Mouse (Mus musculus) layer of hippocampus, adult 2 months (tissue): ENCODE measurements at regions not wholly inside any gene's neighbourhood (a gene's known extent, or its start where the extent isn't known, plus 50 kb on each side); places are given as distances from the start of the nearest gene placed in this dataset.

Experiments used
- DNase-seq, 2 experiments: peaks; one replicate each; pipeline ENCODE4 v3.0.0; 2022; ENCODE audit warnings: low spot score in 2 of 2
- H3K27ac ChIP-seq: fragments of 200-600 bp; 2 replicates; pipeline ENCODE4 v1.8.1; 2022
- H3K4me3 ChIP-seq: fragments of 200-600 bp; 2 replicates; pipeline ENCODE4 v1.8.1; 2022; ENCODE audit warnings: mild to moderate bottlenecking
- CTCF ChIP-seq: fragments of 200-600 bp; conservative IDR thresholded peaks from 2 replicates; pipeline ENCODE4 v1.8.1; 2022; ENCODE audit warnings: antibody characterized with exemption, mild to moderate bottlenecking, moderate library complexity

DNA sequence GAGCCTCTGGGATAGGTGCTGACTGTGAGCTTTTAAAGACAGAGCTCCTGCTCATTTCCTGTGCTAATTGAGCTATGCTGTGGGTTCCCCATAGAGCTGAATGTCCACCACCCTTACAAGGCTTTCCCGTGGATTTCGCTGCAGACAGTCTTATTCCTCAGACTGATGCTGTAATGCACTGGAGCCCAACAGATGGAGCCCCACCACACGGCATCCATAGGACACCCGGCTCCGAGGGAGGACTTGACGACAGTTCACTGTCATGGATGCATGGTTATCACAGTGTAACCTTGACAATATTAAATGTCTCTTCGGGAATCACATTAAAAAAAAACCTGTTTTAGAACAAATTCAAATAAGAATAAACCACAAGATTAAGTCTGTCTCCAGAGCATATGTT is 265.2 kb upstream of the BB014433 start:
- no peak for DNase-seq
- Histone ChIP-seq H3K27ac (no peak overlapping the region), H3K4me3 (no peak overlapping the region)
- TF ChIP-seq CTCF, result 0 out of 2 replicates have a peak, but pooled peaks have one; percentile 25

DNA sequence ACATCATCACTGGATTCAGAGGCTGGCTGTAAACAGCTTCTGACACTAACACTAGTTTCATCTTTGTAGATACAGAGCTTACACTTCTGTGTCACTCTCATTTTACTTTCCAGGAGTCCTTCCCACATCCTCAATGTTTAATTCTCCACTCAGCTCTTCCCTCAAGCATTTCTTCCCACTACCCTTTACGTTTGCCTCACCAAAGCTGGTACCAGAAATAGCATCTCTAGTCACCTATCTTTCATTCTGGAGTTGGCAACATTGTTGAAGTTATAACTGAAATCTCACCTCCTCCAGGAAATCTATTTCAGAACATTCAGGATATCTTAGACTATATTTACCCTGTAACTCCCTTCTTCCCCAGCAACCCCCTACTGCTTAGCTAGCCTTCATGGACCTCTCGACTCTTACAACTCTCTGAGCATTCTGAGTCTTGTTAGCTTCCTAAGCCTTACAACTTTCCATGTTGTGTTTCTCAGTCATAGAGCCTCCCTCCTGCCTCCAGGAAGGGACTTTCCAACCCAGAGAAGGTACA is 258.3 kb upstream of the BB014433 start:
- DNase-seq, result no peak
- no peak overlapping the region for H3K27ac ChIP-seq
- H3K4me3 ChIP-seq, result no peak overlapping the region
- no peak for TF ChIP-seq CTCF

DNA sequence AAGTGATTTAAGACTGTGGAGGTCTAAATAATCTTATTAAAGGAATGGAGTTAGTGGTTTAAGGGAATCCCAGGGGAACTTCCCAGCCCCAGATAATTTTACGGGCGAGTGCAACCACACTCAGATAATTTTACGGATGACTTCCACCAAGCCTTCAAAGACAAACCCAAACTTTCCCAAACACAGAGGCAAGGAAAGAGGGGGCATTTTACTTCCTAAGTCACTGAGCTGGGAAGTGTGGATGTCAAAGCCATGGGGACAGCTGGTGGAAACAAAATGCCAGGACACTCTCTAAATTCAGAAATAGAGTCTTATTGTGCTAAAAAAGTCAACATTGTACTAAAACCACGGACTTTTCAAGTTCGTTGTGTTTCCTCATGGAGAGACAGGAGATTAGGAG is 227.9 kb upstream of the BB014433 start:
- no peak overlapping the region for H3K27ac ChIP-seq
- DNase-seq, result no peak
- no peak for TF ChIP-seq CTCF
- H3K4me3 ChIP-seq, result no peak overlapping the region

DNA sequence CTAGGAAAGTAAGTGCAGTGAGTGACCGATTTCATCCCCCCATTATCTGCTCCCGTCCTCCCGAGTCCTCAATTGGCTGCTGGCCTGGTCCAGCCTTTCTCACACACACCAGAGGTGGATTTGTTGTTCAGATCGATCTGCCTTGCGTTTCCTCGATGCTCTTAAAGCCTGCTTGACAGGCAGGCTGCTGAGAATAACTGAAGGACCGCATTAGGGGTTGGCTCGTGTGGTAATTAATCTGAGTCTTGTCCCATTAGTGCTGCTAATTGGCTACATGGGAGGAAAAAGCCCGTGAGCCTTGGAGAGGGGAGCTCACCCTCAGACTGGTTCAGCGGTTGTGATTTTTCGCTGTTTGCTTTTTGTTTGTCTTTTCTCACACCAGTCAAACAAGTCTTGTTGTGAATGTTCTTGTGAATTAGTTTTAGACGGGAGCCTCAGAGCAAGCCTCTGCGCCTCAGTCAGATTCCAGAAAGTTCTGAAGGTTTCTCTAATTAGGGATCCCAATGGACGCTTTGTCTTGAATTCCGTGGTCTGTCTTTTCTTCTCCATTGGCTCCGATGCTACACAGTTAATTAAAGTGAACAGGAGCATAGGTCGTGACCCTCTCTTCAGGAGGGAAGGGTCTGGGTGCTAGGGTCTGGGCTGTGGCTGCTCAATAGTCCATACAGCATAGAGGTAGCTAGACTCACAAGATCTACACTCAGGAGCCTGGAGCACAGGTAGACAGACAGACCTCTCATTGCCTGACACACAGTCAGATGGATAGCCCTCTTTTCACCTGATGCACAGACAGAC is 226.1 kb upstream of the BB014433 start:
- Histone ChIP-seq H3K27ac (no peak overlapping the region), H3K4me3 (no peak overlapping the region)
- no peak for TF ChIP-seq CTCF
- no peak for DNase-seq

DNA sequence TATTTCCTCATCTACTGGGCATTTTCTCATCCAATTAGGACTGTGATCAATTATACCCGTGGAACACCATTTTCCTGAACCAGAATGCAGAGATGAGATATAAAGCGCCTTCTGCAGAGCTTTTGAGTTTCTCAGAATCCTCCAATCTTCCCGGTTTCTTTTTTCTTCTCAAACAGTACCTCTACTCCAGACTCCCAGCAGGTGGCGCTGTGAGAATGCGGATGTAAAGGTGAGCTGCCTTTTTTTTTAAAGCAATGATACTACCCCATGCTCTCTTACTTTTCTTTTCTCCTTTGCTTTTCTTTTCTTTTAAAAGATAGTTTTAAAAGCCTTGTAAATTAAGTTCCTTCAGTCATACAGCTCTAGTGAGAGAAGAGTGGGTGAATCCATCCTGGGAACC is 224.4 kb upstream of the BB014433 start:
- TF ChIP-seq CTCF, result peak; percentile 90
- DNase-seq, result peak; percentile 59 to 82
- Histone ChIP-seq H3K27ac (no peak overlapping the region), H3K4me3 (no peak overlapping the region)

DNA sequence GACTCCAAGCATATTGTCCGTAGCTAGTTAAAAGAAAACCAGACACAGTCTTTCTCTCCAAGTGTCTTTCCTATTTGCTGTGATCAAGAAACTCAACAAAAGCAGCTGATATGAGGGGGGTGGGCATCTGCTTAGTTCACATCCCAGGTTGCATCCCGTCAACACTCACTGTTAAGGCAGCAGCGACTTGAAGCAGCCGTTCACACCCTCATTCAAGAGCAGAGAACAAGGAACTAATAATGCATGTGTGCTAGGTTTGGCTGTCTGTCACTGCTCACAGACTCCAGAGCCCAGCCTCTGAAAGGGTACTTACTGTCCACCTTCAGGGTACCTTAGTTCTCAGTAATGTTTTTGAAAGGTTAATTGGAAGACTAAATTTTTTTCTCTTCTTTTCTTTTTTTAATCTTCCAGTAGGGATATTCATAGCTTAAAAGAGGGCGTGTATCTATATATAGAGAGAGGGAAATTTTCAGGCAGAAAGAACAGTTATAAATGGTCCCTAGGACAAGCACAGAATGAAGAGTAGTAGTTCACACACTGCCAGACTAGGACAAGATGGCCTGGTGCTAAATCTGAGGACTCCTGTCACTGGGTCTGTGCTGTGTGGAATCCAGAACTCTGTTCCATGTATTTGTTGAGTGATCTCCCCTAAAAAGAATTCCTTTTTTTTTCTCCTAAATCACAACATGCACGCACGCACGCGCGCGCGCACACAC is 199.1 kb upstream of the BB014433 start:
- H3K4me3 ChIP-seq, result no peak overlapping the region
- H3K27ac ChIP-seq, result no peak overlapping the region
- no peak for TF ChIP-seq CTCF
- no peak for DNase-seq

DNA sequence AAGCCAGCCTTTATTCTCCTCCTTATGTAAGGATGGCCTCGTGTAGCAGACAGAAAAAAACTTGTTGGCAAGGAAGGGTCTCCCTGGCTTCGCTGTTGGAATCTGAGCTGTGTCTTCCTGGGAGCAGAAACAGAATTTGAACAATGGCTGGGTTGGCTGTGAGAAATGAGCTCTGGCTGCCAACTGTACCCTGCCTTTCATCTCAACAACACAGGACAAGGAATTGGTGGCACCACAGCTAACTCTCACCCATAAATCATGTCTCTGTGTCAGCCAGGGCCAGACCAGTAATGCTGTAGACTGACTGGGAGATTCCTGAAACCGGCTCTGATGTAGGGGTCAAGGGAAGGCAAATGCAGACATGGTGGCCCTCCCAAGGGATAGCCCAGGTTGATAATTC is 189.5 kb upstream of the BB014433 start:
- TF ChIP-seq CTCF, result no peak
- H3K27ac ChIP-seq, result no peak overlapping the region

DNA sequence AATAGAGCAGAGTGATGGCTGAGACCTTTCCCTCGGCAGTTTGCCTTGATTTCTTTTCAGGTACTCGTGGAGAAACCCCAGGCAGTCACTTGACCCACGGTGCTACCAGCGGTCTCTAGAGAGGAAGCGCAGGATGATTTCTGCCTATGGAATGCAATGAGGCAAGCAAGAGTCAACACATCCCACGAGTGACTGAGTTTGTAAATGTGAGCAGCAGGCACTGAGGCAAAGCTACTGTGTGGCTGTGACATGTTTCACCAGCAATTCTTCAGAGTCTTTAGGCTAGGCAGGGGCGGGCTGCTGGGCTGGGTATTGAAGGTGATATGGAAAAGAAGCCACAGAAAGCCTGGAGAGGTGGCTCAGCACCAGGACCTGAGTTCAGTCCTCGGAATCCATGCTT is 187.4 kb upstream of the BB014433 start:
- no peak for DNase-seq
- Histone ChIP-seq H3K27ac (no peak overlapping the region), H3K4me3 (no peak overlapping the region)
- TF ChIP-seq CTCF, result no peak

More for the DNA sequence above, 189.5 kb upstream of the BB014433 start:
- H3K4me3 ChIP-seq, result no peak overlapping the region
- no peak for DNase-seq

DNA sequence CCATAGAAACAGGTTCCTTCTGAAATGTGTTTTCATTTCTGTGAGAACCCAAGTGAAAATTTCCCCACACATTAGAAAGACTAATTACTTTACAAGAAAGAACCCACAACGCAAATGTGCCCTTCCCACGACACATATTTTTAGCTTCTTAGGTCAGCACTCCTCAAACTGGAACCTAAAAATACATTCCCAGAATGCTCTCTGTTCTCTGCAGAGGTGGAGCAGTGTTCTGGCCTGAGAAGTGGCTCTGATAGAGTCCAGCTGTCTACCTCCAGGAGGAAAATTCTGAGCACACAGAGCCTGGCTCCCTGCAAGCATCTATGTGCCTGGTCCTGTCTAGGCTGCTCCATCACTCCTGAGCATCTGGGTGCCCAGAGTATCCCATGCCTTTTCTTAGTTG is 184.3 kb upstream of the BB014433 start:
- no peak for DNase-seq
- no peak overlapping the region for H3K4me3 ChIP-seq
- no peak for TF ChIP-seq CTCF
- H3K27ac ChIP-seq, result no peak overlapping the region

DNA sequence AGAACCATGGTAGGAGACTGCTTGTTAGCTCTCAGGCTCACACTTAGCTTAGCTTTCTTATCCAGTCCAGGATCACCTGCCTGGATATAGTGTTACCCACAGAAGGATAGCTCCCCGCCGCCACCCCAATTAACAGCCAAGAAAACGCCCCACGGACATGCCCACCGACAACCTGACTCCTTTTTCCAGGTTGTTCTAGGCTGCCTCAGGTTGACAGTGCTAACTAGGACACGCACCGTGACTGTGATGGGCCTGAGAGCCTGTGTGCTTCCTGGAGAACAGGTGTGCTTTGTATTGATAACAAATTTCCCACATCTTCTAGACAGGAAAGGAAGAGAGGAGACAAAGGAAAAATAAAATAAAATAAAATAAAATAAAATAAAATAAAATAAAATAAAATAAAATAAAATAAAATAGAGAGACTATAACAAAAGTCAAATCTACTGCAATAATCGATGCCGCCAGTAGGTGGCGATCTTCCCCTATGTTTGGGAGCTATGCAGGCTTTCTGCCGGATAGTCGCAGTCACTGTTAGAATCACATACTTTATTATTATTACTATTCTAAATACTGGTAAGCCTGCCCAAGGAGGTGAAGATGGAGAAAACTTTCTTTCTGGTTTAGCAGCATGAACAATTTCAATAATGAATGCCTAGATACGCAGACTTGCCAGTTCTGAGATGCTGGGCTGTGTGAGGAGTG is 175.5 kb upstream of the BB014433 start:
- Histone ChIP-seq H3K4me3 (no peak overlapping the region), H3K27ac (no peak overlapping the region)
- TF ChIP-seq CTCF, result peak; percentile 93
- DNase-seq, result peak; percentile 31 to 77

DNA sequence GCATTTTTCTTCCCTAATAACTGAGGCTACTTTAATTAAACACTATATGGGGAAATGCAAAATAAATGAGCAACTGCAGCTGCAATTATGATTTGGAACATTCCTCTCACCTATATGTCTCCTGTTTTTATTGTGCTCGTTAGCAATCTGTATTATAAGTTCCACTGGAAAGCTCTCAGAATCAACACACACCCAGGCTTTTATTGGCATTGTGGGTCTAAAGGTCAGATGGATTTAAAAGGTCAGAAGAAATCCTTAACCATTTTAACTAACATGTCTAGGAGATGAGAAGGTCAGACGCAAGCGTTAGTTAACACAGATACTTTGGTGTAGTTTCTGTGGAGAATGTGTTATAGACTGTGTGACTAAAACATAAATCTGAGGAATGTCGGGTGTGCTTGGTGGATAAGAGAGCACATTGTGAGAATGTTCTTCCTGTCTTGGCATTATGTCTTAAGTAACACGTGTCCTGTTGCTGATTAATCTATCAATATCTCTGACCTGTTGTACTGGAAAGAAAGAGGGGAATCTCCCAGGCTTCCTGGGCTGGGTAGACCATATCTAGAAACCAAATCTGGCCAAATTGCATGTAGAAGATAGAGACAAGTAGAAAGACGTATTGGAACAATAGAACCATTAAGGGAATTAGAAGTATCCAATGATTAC is 164.1 kb upstream of the BB014433 start:
- no peak for DNase-seq
- Histone ChIP-seq H3K4me3 (no peak overlapping the region), H3K27ac (no peak overlapping the region)
- no peak for TF ChIP-seq CTCF

DNA sequence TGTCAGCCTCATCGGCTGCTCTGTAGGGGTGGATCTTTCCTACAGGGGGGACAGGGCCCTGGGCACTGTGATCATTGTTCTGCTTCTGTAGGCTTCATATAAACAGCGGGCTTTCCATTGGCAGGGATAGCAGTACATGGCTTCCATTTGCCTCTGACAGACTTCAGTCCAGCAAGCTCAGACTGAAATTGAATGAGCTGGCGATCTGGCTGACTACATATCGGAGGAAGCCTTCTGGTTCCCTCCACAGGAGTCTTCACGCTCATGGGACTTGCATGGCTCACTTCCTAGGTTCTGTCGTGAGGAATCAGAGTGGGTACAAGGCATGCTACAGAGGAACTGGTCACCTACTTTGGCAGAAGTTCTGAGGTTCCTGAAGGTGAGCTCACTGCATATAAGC is 155.7 kb upstream of the BB014433 start:
- Histone ChIP-seq H3K27ac (no peak overlapping the region), H3K4me3 (no peak overlapping the region)
- no peak for TF ChIP-seq CTCF
- DNase-seq, result no peak

DNA sequence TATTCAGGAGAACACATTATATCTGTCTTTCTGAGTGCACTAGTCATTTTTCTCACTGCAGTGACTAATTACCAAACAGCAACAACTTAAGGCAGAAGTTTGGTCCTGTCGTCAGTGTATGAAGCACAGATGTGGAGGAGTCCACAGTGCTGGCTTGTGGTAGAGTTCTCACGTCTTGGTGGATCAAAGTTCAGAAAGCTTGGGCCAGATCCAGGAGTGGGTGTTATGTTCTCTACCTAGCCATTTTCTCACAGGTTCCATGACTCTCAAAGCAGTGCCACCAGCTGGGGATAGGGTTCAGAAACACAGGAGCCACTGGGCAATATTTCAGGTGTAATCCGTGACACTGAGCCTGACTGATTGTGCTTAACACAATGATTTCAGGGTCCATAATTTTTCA is 144.8 kb upstream of the BB014433 start:
- no peak for TF ChIP-seq CTCF
- Histone ChIP-seq H3K27ac (no peak overlapping the region), H3K4me3 (no peak overlapping the region)
- DNase-seq, result no peak
